Mouse (Mus musculus): ENCODE results near the gene Tas2r121.
"Not testable (repeated sequence)": the region's sequence is repeated elsewhere in the genome, so short reads cannot be mapped to it uniquely, and the experiment has no call there.

Gene Tas2r121

GRCm38 (mm10) chr6:132700907-132701306 is at the start of gene Tas2r121:
Gene Tas2r121, minus strand, starts transcription at chr6:132701007.
- DNase-seq (ENCODE audit: low read depth), result no peak

- DNase-seq (ENCODE audit: low read depth), result no peak
These were observed 49.4 kb upstream of the Tas2r121 start for GRCm38 (mm10) chr6:132750206-132750605.

- DNase-seq (ENCODE audit: low read depth), result no peak
These were observed 37.1 kb upstream of the Tas2r121 start, which contains the start of gene Tas2r115 for GRCm38 (mm10) chr6:132737935-132738334. Gene Tas2r115, minus strand, starts transcription at chr6:132738035.

- DNase-seq (ENCODE audit: low read depth), result no peak
These were observed 11.0 kb upstream of the Tas2r121 start, which contains the start of gene Tas2r122 for GRCm38 (mm10) chr6:132711828-132712227. Gene Tas2r122, minus strand, starts transcription at chr6:132711928.

- not testable (repeated sequence) for DNase-seq (ENCODE audit: low read depth)
These were observed 9.2 kb downstream of the Tas2r121 start for GRCm38 (mm10) chr6:132691596-132691995.

- no peak for DNase-seq (ENCODE audit: low read depth)
These were observed 44.2 kb downstream of the Tas2r121 start, which contains the start of gene Tas2r120 for GRCm38 (mm10) chr6:132656653-132657052. Gene Tas2r120, plus strand, starts transcription at chr6:132656953.

- DNase-seq (ENCODE audit: low read depth), result no peak
These were observed 49.4 kb downstream of the Tas2r121 start, which contains the start of gene A630073D07Rik for GRCm38 (mm10) chr6:132651426-132651825. Gene A630073D07Rik, minus strand, starts transcription at chr6:132651526.

Measured in induced T-regulatory cell, adult 2 months (primary cell).